Mouse (Mus musculus) ES-Bruce4 (cell line): Measurements from ENCODE around the gene Mydgf. TPM values are rescaled to one million over a fixed set of nuclear protein-coding genes. Genes with fewer than 3 reads are reported as not detected.

Experiments
- H3K27ac ChIP-seq: 2 replicates; pipeline ENCODE4 v1.5.1; 2012; ENCODE audit warnings: low read length, inconsistent platforms; ENCODE audit not compliant: insufficient read depth
- H3K27me3 ChIP-seq: 2 replicates; pipeline ENCODE4 v1.6.1; 2012; ENCODE audit warnings: mild to moderate bottlenecking, low read length, inconsistent platforms; ENCODE audit not compliant: control insufficient read depth, poor library complexity, insufficient read depth, severe bottlenecking
- H3K36me3 ChIP-seq: 2 replicates; pipeline ENCODE4 v1.6.1; 2012; ENCODE audit warnings: inconsistent platforms, mild to moderate bottlenecking, low read length, moderate library complexity; ENCODE audit not compliant: control insufficient read depth, poor library complexity, insufficient read depth, severe bottlenecking
- H3K4me1 ChIP-seq: one replicate; pipeline ENCODE4 v1.8.1; 2011; ENCODE audit warnings: low read length; ENCODE audit not compliant: control insufficient read depth, insufficient read depth
- H3K4me3 ChIP-seq: 2 replicates; pipeline ENCODE4 v1.5.1; 2011; ENCODE audit warnings: low read depth, mild to moderate bottlenecking, low read length
- H3K9ac ChIP-seq: 2 replicates; pipeline ENCODE4 v1.6.1; 2012; ENCODE audit warnings: low read depth, mild to moderate bottlenecking, inconsistent platforms; ENCODE audit not compliant: poor library complexity, severe bottlenecking
- H3K9me3 ChIP-seq: replicated peaks from 2 replicates; pipeline ENCODE4 v1.6.1; 2012; ENCODE audit warnings: mild to moderate bottlenecking, low read length, inconsistent platforms; ENCODE audit not compliant: control insufficient read depth, poor library complexity, insufficient read depth, severe bottlenecking
- CTCF ChIP-seq: IDR thresholded peaks from one replicate; pipeline ENCODE4 v1.8.1; 2011; ENCODE audit warnings: low read depth, low read length
- EP300 ChIP-seq: IDR thresholded peaks from 2 replicates; pipeline ENCODE4 v1.6.1; 2011; ENCODE audit warnings: low read depth, low read length; ENCODE audit not compliant: insufficient read depth
- POLR2A ChIP-seq: IDR thresholded peaks from one replicate; pipeline ENCODE4 v1.8.1; 2011; ENCODE audit warnings: low read length; ENCODE audit not compliant: insufficient read depth
- polyA plus RNA-seq: library from polyadenylated mRNA; stranded (reverse); fragments of >200 nt; gene quantifications from 2 replicates; pipeline ENCODE4 v1.2.4, GENCODE M21; 2011; ENCODE audit warnings: low read depth; ENCODE audit not compliant: missing spikeins, insufficient read depth, insufficient read length

The Mydgf gene
- polyA plus RNA-seq, 1 experiment = 48.4 TPM

- Histone ChIP-seq H3K4me3 (no peak overlapping the region), H3K4me1 (no peaks in the 10 kb centered on the region), H3K9ac (no peak overlapping the region), H3K9me3 (no peaks in the 10 kb centered on the region), H3K27me3 (no peaks in the 10 kb centered on the region), H3K36me3 (peaks cover 11% of the 10 kb centered on the region), H3K27ac (no peak overlapping the region)
- TF ChIP-seq EP300 (no peak), CTCF (no peak), POLR2A (no peak)
Measured at GRCm38 (mm10) chr17:56208821-56209220, 25.1 kb upstream of the Mydgf start.

GRCm38 (mm10) chr17:56207963-56208530 is 24.3 kb upstream of the Mydgf start:
- Histone ChIP-seq H3K4me3 (no peak overlapping the region), H3K27me3 (no peaks in the 10 kb centered on the region), H3K9me3 (no peaks in the 10 kb centered on the region), H3K36me3 (peaks cover 16% of the 10 kb centered on the region), H3K27ac (no peak overlapping the region), H3K4me1 (no peaks in the 10 kb centered on the region), H3K9ac (no peak overlapping the region)
- TF ChIP-seq CTCF (no peak), EP300 (no peak), POLR2A (no peak)

- no peaks in the 10 kb centered on the region for H3K4me1 ChIP-seq
- H3K36me3 ChIP-seq = peaks cover 20% of the 10 kb centered on the region
- H3K9ac ChIP-seq = no peak overlapping the region
- H3K9me3 ChIP-seq = no peaks in the 10 kb centered on the region
- TF ChIP-seq EP300 = no peak
- H3K27me3 ChIP-seq = no peaks in the 10 kb centered on the region
- no peak overlapping the region for H3K4me3 ChIP-seq
- H3K27ac ChIP-seq = no peak overlapping the region
Measured at GRCm38 (mm10) chr17:56206986-56207674, 23.4 kb upstream of the Mydgf start.

- no peaks in the 10 kb centered on the region for H3K27me3 ChIP-seq
- H3K27ac ChIP-seq = no peak overlapping the region
- H3K4me1 ChIP-seq = no peaks in the 10 kb centered on the region
- no peaks in the 10 kb centered on the region for H3K9me3 ChIP-seq
- peaks cover 20% of the 10 kb centered on the region for H3K36me3 ChIP-seq
- TF ChIP-seq POLR2A (no peak), CTCF (no peak), EP300 (no peak)
- no peak overlapping the region for H3K9ac ChIP-seq
- no peak overlapping the region for H3K4me3 ChIP-seq
Measured at GRCm38 (mm10) chr17:56206276-56206884, 22.7 kb upstream of the Mydgf start.

- TF ChIP-seq POLR2A = no peak
- peak; percentile 58 for TF ChIP-seq CTCF
- TF ChIP-seq EP300 = no peak
- no peaks in the 10 kb centered on the region for H3K9me3 ChIP-seq
- no peaks in the 10 kb centered on the region for H3K27me3 ChIP-seq
- no peak overlapping the region for H3K9ac ChIP-seq
- H3K27ac ChIP-seq = no peak overlapping the region
- peaks cover 15% of the 10 kb centered on the region; the same call in 1 of the 2 replicates for H3K36me3 ChIP-seq
- no peaks in the 10 kb centered on the region for H3K4me1 ChIP-seq
- H3K4me3 ChIP-seq = no peak overlapping the region
Measured at GRCm38 (mm10) chr17:56203729-56204128, 20.0 kb upstream of the Mydgf start.

GRCm38 (mm10) chr17:56202476-56202875 is 18.8 kb upstream of the Mydgf start:
- H3K27me3 ChIP-seq = no peaks in the 10 kb centered on the region
- no peaks in the 10 kb centered on the region for H3K9me3 ChIP-seq
- no peak overlapping the region for H3K27ac ChIP-seq
- peaks cover 15% of the 10 kb centered on the region; the same call in 1 of the 2 replicates for H3K36me3 ChIP-seq
- no peak for TF ChIP-seq POLR2A
- TF ChIP-seq CTCF = no peak
- TF ChIP-seq EP300 = no peak
- no peaks in the 10 kb centered on the region for H3K4me1 ChIP-seq
- no peak overlapping the region for H3K9ac ChIP-seq
- no peak overlapping the region for H3K4me3 ChIP-seq
